Mouse (Mus musculus) E14TG2a.4 (cell line): ENCODE data around the gene Drd3.

Experiments
- H3K27me3 ChIP-seq: 2 replicates; pipeline ENCODE4 v1.6.1; 2014; ENCODE audit warnings: low read length, control low read depth; ENCODE audit not compliant: insufficient read depth
- H3K36me3 ChIP-seq: 2 replicates; pipeline ENCODE4 v1.6.1; 2014; ENCODE audit warnings: low read length, control low read depth; ENCODE audit not compliant: insufficient read depth
- H3K4me1 ChIP-seq: replicated peaks from 2 replicates; pipeline ENCODE4 v1.6.1; 2014; ENCODE audit warnings: low read depth, low read length, control low read depth
- H3K4me3 ChIP-seq: replicated peaks from 2 replicates; pipeline ENCODE4 v1.5.1; 2014; ENCODE audit warnings: mild to moderate bottlenecking, low read length
- H3K9me3 ChIP-seq: 2 replicates; pipeline ENCODE4 v1.6.1; 2014; ENCODE audit warnings: low read length, control low read depth
- CTCF ChIP-seq: conservative IDR thresholded peaks from 2 replicates; pipeline ENCODE4 v1.5.1; 2014; ENCODE audit warnings: low read length
- NANOG ChIP-seq: IDR thresholded peaks from 2 replicates; pipeline ENCODE4 v1.6.1; 2014; ENCODE audit warnings: borderline replicate concordance, low read length, mixed read lengths
- POU5F1 ChIP-seq: IDR thresholded peaks from 2 replicates; pipeline ENCODE4 v1.6.1; 2014; ENCODE audit warnings: low read length, borderline replicate concordance

Drd3 gene

GRCm38 (mm10) chr16:43729506-43730221 is 24.2 kb upstream of the Drd3 start:
- no peaks in the 10 kb centered on the region; the same call in 1 of the 2 replicates for H3K27me3 ChIP-seq
- H3K4me3 ChIP-seq = no peak overlapping the region
- no peaks in the 10 kb centered on the region for H3K4me1 ChIP-seq
- H3K36me3 ChIP-seq = no peaks in the 10 kb centered on the region
- TF ChIP-seq POU5F1 (no peak), CTCF (no peak), NANOG (no peak)
- no peaks in the 10 kb centered on the region for H3K9me3 ChIP-seq

- no peak for TF ChIP-seq CTCF
- TF ChIP-seq POU5F1 = no peak
- no peak for TF ChIP-seq NANOG
- Histone ChIP-seq H3K4me3 (no peak overlapping the region), H3K4me1 (no peaks in the 10 kb centered on the region), H3K36me3 (no peaks in the 10 kb centered on the region), H3K9me3 (no peaks in the 10 kb centered on the region), H3K27me3 (no peaks in the 10 kb centered on the region; the same call in 1 of the 2 replicates)
These were observed 23.5 kb upstream of the Drd3 start for GRCm38 (mm10) chr16:43730281-43730680.

GRCm38 (mm10) chr16:43732496-43732895 is 21.3 kb upstream of the Drd3 start:
- no peak overlapping the region for H3K4me3 ChIP-seq
- H3K4me1 ChIP-seq = no peaks in the 10 kb centered on the region
- H3K36me3 ChIP-seq = no peaks in the 10 kb centered on the region
- no peak for TF ChIP-seq CTCF
- no peak for TF ChIP-seq POU5F1
- TF ChIP-seq NANOG = no peak
- no peaks in the 10 kb centered on the region for H3K9me3 ChIP-seq
- no peaks in the 10 kb centered on the region; the same call in 1 of the 2 replicates for H3K27me3 ChIP-seq

GRCm38 (mm10) chr16:43732900-43733299 is 20.9 kb upstream of the Drd3 start:
- Histone ChIP-seq H3K36me3 (no peaks in the 10 kb centered on the region), H3K9me3 (no peaks in the 10 kb centered on the region), H3K27me3 (no peaks in the 10 kb centered on the region; the same call in 1 of the 2 replicates), H3K4me1 (no peaks in the 10 kb centered on the region), H3K4me3 (no peak overlapping the region)
- TF ChIP-seq POU5F1 (no peak), CTCF (no peak), NANOG (no peak)

GRCm38 (mm10) chr16:43737933-43738332 is 15.9 kb upstream of the Drd3 start:
- Histone ChIP-seq H3K9me3 (peaks cover 4% of the 10 kb centered on the region; the same call in 1 of the 2 replicates), H3K4me1 (no peaks in the 10 kb centered on the region), H3K36me3 (no peaks in the 10 kb centered on the region), H3K27me3 (no peaks in the 10 kb centered on the region), H3K4me3 (no peak overlapping the region)
- no peak for TF ChIP-seq POU5F1
- TF ChIP-seq CTCF = no peak
- TF ChIP-seq NANOG = no peak

GRCm38 (mm10) chr16:43740936-43741335 is 12.9 kb upstream of the Drd3 start:
- Histone ChIP-seq H3K4me3 (no peak overlapping the region), H3K27me3 (no peaks in the 10 kb centered on the region), H3K9me3 (peaks cover 4% of the 10 kb centered on the region; the same call in 1 of the 2 replicates), H3K36me3 (no peaks in the 10 kb centered on the region), H3K4me1 (no peaks in the 10 kb centered on the region)
- TF ChIP-seq NANOG = no peak
- no peak for TF ChIP-seq CTCF
- no peak for TF ChIP-seq POU5F1

GRCm38 (mm10) chr16:43748424-43748823 is 5.4 kb upstream of the Drd3 start:
- H3K4me1 ChIP-seq = no peaks in the 10 kb centered on the region
- TF ChIP-seq NANOG (no peak), POU5F1 (no peak), CTCF (peak; percentile 51)
- H3K36me3 ChIP-seq = no peaks in the 10 kb centered on the region
- no peak overlapping the region for H3K4me3 ChIP-seq
- H3K9me3 ChIP-seq = no peaks in the 10 kb centered on the region
- no peaks in the 10 kb centered on the region for H3K27me3 ChIP-seq

- Histone ChIP-seq H3K27me3 (no peaks in the 10 kb centered on the region), H3K9me3 (no peaks in the 10 kb centered on the region), H3K4me1 (peaks cover 4% of the 10 kb centered on the region; the same call in 1 of the 2 replicates), H3K4me3 (no peak overlapping the region), H3K36me3 (no peaks in the 10 kb centered on the region)
- TF ChIP-seq NANOG (no peak), CTCF (peak; percentile 71), POU5F1 (no peak)
These were observed 926 bp upstream of the Drd3 start for GRCm38 (mm10) chr16:43752900-43753299.
